Mouse (Mus musculus): Measurements from ENCODE around the gene Ankrd27. TPM values are rescaled to one million over a fixed set of nuclear protein-coding genes. Genes with fewer than 3 reads are reported as not detected.

Gene Ankrd27
- polyA plus RNA-seq, 1 experiment from 2014 or later, result 35.6 TPM

- Histone ChIP-seq H3K9me3 (ENCODE audit: control insufficient read depth, low read depth, low read length) (no peaks in the 10 kb centered on the region), H3K4me2 (replicated peaks; ENCODE audit: low read depth, low read length) (no peak overlapping the region), H3K36me3 (ENCODE audit: control insufficient read depth, insufficient read depth, low read length) (no peaks in the 10 kb centered on the region; the same call in 1 of the 2 replicates), H3K9ac (replicated peaks; ENCODE audit: low read depth, low read length) (no peak overlapping the region), H3K4me3 (ENCODE audit: low read depth, low read length) (no peak overlapping the region), H3K4me1 (ENCODE audit: control insufficient read depth, insufficient read depth, low read length) (peaks cover 20% of the 10 kb centered on the region), H3K27me3 (ENCODE audit: control insufficient read depth, insufficient read depth, low read length) (peaks cover 12% of the 10 kb centered on the region), H3K27ac (ENCODE audit: low read length) (no peak overlapping the region)
- WGBS, result 51% methylated on average over 5 of the region's 5 CpGs
- ATAC-seq (ENCODE audit: insufficient number of reproducible peaks, insufficient read depth, low FRiP score, low read depth), result no peak
Measured at GRCm38 (mm10) chr7:35587728-35588127, 1.7 kb downstream of the Ankrd27 start.

DNA sequence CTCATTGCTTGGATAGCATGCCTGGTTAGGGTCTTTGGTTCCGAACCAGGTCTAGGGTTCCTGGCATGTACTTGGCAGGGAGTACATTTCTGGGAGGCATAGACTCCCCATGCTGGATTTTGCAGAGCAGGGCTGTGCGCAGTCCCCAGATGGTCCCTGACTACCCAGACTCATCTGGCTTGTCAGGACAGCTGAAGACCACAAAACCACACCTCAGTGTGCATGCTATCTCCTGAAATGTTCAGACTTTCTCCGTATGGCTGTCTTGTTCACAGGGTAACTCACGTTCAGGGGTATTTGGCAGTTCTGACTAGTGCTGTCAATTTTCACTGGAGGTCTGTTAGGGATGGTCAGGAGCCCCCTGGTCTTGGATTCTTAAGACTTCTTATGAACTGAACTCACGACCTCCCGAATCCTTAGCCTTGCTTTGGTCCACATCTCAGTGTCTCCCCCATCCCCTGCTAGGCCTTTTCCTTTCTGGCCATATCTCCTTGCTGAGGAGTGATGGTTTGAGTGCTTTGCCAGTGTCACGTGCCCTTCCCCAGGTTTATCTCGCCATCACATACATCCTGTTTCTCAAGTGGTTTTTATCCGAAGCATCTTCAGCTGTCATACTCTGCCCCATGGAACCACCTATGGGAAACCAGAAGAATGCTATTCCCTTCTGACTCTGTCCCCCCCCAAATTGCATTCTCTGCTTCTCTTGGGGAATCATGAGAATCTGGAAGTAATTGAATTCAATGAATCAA is 2.8 kb downstream of the Ankrd27 start:
- Histone ChIP-seq H3K27ac (ENCODE audit: low read length) (no peak overlapping the region), H3K27me3 (ENCODE audit: control insufficient read depth, insufficient read depth, low read length) (peaks cover 8% of the 10 kb centered on the region), H3K9me3 (ENCODE audit: control insufficient read depth, low read depth, low read length) (no peaks in the 10 kb centered on the region), H3K9ac (replicated peaks; ENCODE audit: low read depth, low read length) (no peak overlapping the region), H3K4me2 (replicated peaks; ENCODE audit: low read depth, low read length) (no peak overlapping the region), H3K4me3 (ENCODE audit: low read depth, low read length) (no peak overlapping the region), H3K36me3 (ENCODE audit: control insufficient read depth, insufficient read depth, low read length) (peaks cover 9% of the 10 kb centered on the region), H3K4me1 (ENCODE audit: control insufficient read depth, insufficient read depth, low read length) (peaks cover 20% of the 10 kb centered on the region)
- 79% methylated on average over 9 of the region's 9 CpGs for WGBS
- ATAC-seq (ENCODE audit: insufficient number of reproducible peaks, insufficient read depth, low FRiP score, low read depth), result no peak

DNA sequence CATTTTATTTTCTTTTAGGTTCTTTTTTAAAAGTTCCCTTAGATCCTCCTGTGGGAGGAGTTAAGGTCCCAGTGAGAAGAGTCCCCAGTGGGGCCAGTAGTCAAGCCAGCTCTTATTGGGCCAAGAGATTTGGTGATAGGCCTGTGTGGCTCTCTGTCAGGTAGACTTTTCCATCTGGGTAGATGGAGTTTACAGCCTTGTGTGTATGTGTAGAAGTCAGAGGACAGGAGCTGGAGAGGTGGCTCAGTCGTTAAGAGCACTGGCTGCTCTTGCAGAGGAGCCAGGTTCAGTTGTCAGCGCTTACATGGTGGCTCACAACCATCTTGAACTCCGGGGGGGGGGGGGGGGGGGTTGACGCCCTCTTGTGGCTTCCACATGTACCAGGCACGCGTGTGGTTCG is 3.4 kb downstream of the Ankrd27 start:
- H3K27me3 ChIP-seq (ENCODE audit: control insufficient read depth, insufficient read depth, low read length), result peaks cover 2% of the 10 kb centered on the region
- peaks cover 14% of the 10 kb centered on the region for H3K4me1 ChIP-seq (ENCODE audit: control insufficient read depth, insufficient read depth, low read length)
- H3K4me2 ChIP-seq (replicated peaks; ENCODE audit: low read depth, low read length), result no peak overlapping the region
- no peak for ATAC-seq (ENCODE audit: insufficient number of reproducible peaks, insufficient read depth, low FRiP score, low read depth)
- H3K9me3 ChIP-seq (ENCODE audit: control insufficient read depth, low read depth, low read length), result no peaks in the 10 kb centered on the region
- peaks cover 12% of the 10 kb centered on the region for H3K36me3 ChIP-seq (ENCODE audit: control insufficient read depth, insufficient read depth, low read length)
- no peak overlapping the region for H3K27ac ChIP-seq (ENCODE audit: low read length)
- no peak overlapping the region for H3K9ac ChIP-seq (replicated peaks; ENCODE audit: low read depth, low read length)
- WGBS, result 85% methylated on average over 5 of the region's 7 CpGs
- H3K4me3 ChIP-seq (ENCODE audit: low read depth, low read length), result no peak overlapping the region

DNA sequence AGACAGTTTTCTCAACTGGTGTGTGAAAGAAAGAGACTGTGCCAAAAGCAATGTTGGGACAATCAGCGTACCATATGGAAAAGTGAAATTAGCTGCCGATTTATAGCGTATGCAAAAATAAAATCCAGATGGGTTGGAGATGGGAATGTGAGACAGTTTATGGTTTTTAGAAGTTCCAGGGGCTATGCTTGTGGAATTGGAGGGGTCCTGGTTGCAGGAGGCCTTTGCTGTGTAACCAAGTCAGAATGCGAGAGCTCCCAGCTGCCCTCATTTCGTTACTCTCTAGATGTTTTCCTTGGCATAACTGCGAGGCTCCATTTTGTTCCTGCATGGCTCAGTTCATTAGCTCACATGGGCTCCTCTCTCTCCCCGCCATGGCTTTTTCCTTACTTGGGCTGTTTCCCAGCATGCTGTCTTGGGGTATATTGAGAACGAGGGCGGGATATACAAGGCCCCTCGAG is 4.7 kb downstream of the Ankrd27 start:
- no peaks in the 10 kb centered on the region for H3K9me3 ChIP-seq (ENCODE audit: control insufficient read depth, low read depth, low read length)
- H3K27me3 ChIP-seq (ENCODE audit: control insufficient read depth, insufficient read depth, low read length), result no peaks in the 10 kb centered on the region
- no peak overlapping the region for H3K4me3 ChIP-seq (ENCODE audit: low read depth, low read length)
- H3K9ac ChIP-seq (replicated peaks; ENCODE audit: low read depth, low read length), result no peak overlapping the region
- H3K4me1 ChIP-seq (ENCODE audit: control insufficient read depth, insufficient read depth, low read length), result peaks cover 14% of the 10 kb centered on the region
- H3K4me2 ChIP-seq (replicated peaks; ENCODE audit: low read depth, low read length), result no peak overlapping the region
- no peak overlapping the region for H3K27ac ChIP-seq (ENCODE audit: low read length)
- ATAC-seq (ENCODE audit: insufficient number of reproducible peaks, insufficient read depth, low FRiP score, low read depth), result no peak
- H3K36me3 ChIP-seq (ENCODE audit: control insufficient read depth, insufficient read depth, low read length), result peaks cover 17% of the 10 kb centered on the region
- 86% methylated on average over 10 of the region's 10 CpGs for WGBS

DNA sequence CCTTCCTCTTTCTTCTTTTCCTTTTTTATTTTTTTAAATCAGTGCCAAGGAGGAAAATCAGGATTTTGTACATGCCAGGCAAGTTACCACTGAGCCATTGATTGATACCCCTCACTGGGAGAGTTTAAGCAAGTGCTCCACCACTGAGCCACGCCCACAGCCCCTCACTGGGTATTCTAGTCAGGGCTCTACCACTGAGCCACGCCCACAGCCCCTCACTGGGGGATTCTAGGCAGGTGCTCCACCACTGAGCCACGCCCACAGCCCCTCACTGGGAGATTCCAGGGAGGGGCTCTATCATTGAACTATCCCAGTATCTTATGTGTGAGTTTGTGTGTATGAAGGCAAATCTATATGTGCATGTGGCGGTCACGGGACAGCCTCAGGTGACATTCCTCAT is 8.3 kb downstream of the Ankrd27 start:
- H3K4me1 ChIP-seq (ENCODE audit: control insufficient read depth, insufficient read depth, low read length), result no peaks in the 10 kb centered on the region
- ATAC-seq (ENCODE audit: insufficient number of reproducible peaks, insufficient read depth, low FRiP score, low read depth), result no peak
- peaks cover 22% of the 10 kb centered on the region for H3K36me3 ChIP-seq (ENCODE audit: control insufficient read depth, insufficient read depth, low read length)
- no peak overlapping the region for H3K4me3 ChIP-seq (ENCODE audit: low read depth, low read length)
- 91% methylated on average over 5 of the region's 5 CpGs for WGBS
- no peaks in the 10 kb centered on the region for H3K27me3 ChIP-seq (ENCODE audit: control insufficient read depth, insufficient read depth, low read length)
- no peak overlapping the region for H3K4me2 ChIP-seq (replicated peaks; ENCODE audit: low read depth, low read length)
- H3K9me3 ChIP-seq (ENCODE audit: control insufficient read depth, low read depth, low read length), result no peaks in the 10 kb centered on the region
- H3K9ac ChIP-seq (replicated peaks; ENCODE audit: low read depth, low read length), result no peak overlapping the region
- H3K27ac ChIP-seq (ENCODE audit: low read length), result no peak overlapping the region

GRCm38 (mm10) chr7:35599492-35599891 is 13.4 kb downstream of the Ankrd27 start:
- H3K36me3 ChIP-seq (ENCODE audit: control insufficient read depth, insufficient read depth, low read length), result peaks cover 29% of the 10 kb centered on the region; the same call in 1 of the 2 replicates
- no peaks in the 10 kb centered on the region for H3K4me1 ChIP-seq (ENCODE audit: control insufficient read depth, insufficient read depth, low read length)
- ATAC-seq (ENCODE audit: insufficient number of reproducible peaks, insufficient read depth, low FRiP score, low read depth), result no peak
- H3K9me3 ChIP-seq (ENCODE audit: control insufficient read depth, low read depth, low read length), result no peaks in the 10 kb centered on the region
- H3K9ac ChIP-seq (replicated peaks; ENCODE audit: low read depth, low read length), result no peak overlapping the region
- H3K4me2 ChIP-seq (replicated peaks; ENCODE audit: low read depth, low read length), result no peak overlapping the region
- 87% methylated on average over 9 of the region's 9 CpGs for WGBS
- H3K27ac ChIP-seq (ENCODE audit: low read length), result no peak overlapping the region
- H3K27me3 ChIP-seq (ENCODE audit: control insufficient read depth, insufficient read depth, low read length), result no peaks in the 10 kb centered on the region
- H3K4me3 ChIP-seq (ENCODE audit: low read depth, low read length), result no peak overlapping the region

- Histone ChIP-seq H3K27me3 (ENCODE audit: control insufficient read depth, insufficient read depth, low read length) (no peaks in the 10 kb centered on the region), H3K27ac (ENCODE audit: low read length) (no peak overlapping the region), H3K4me2 (replicated peaks; ENCODE audit: low read depth, low read length) (no peak overlapping the region), H3K4me1 (ENCODE audit: control insufficient read depth, insufficient read depth, low read length) (no peaks in the 10 kb centered on the region), H3K36me3 (ENCODE audit: control insufficient read depth, insufficient read depth, low read length) (peaks cover 32% of the 10 kb centered on the region; the same call in 1 of the 2 replicates), H3K9ac (replicated peaks; ENCODE audit: low read depth, low read length) (no peak overlapping the region), H3K9me3 (ENCODE audit: control insufficient read depth, low read depth, low read length) (no peaks in the 10 kb centered on the region), H3K4me3 (ENCODE audit: low read depth, low read length) (no peak overlapping the region)
- WGBS, result 87% methylated on average over 8 of the region's 10 CpGs
- no peak for ATAC-seq (ENCODE audit: insufficient number of reproducible peaks, insufficient read depth, low FRiP score, low read depth)
Measured at GRCm38 (mm10) chr7:35600031-35600430, 14.0 kb downstream of the Ankrd27 start.

- no peak for ATAC-seq (ENCODE audit: insufficient number of reproducible peaks, insufficient read depth, low FRiP score, low read depth)
- H3K36me3 ChIP-seq (ENCODE audit: control insufficient read depth, insufficient read depth, low read length), result peaks cover 23% of the 10 kb centered on the region; the same call in 1 of the 2 replicates
Measured at GRCm38 (mm10) chr7:35601106-35601505, 15.1 kb downstream of the Ankrd27 start.

DNA sequence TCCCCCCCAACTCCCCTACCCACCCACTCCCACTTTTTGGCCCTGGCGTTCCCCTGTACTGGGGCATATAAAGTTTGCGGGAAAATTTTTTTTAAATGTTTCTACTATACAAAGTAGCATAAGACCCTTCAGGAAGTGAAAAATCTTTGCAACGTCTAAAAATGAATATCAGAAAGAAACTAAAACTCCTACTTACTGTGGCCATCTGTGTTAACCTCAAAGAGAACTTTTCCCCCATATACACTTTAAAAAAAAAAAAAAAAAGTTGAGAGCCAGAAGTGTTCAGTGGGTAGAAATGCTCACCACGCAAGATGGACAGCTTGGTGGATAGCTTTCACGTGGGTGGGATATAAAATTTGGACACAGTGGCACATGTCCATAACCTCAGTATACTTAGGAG is 16.7 kb downstream of the Ankrd27 start:
- Histone ChIP-seq H3K9ac (replicated peaks; ENCODE audit: low read depth, low read length) (no peak overlapping the region), H3K27me3 (ENCODE audit: control insufficient read depth, insufficient read depth, low read length) (no peaks in the 10 kb centered on the region), H3K27ac (ENCODE audit: low read length) (no peak overlapping the region), H3K4me1 (ENCODE audit: control insufficient read depth, insufficient read depth, low read length) (no peaks in the 10 kb centered on the region), H3K4me2 (replicated peaks; ENCODE audit: low read depth, low read length) (no peak overlapping the region), H3K4me3 (ENCODE audit: low read depth, low read length) (no peak overlapping the region), H3K36me3 (ENCODE audit: control insufficient read depth, insufficient read depth, low read length) (peaks cover 26% of the 10 kb centered on the region; the same call in 1 of the 2 replicates), H3K9me3 (ENCODE audit: control insufficient read depth, low read depth, low read length) (no peaks in the 10 kb centered on the region)
- ATAC-seq (ENCODE audit: insufficient number of reproducible peaks, insufficient read depth, low FRiP score, low read depth), result no peak
- 92% methylated on average over 5 of the region's 5 CpGs for WGBS

More at GRCm38 (mm10) chr7:35601106-35601505, 15.1 kb downstream of the Ankrd27 start:
- no peak overlapping the region for H3K4me3 ChIP-seq (ENCODE audit: low read depth, low read length)
- H3K9ac ChIP-seq (replicated peaks; ENCODE audit: low read depth, low read length), result no peak overlapping the region
- no peaks in the 10 kb centered on the region for H3K4me1 ChIP-seq (ENCODE audit: control insufficient read depth, insufficient read depth, low read length)
- no peak overlapping the region for H3K4me2 ChIP-seq (replicated peaks; ENCODE audit: low read depth, low read length)
- no peaks in the 10 kb centered on the region for H3K9me3 ChIP-seq (ENCODE audit: control insufficient read depth, low read depth, low read length)
- H3K27ac ChIP-seq (ENCODE audit: low read length), result no peak overlapping the region
- whole genome bisulfite sequencing, result 88% methylated on average over 6 of the region's 6 CpGs
- no peaks in the 10 kb centered on the region for H3K27me3 ChIP-seq (ENCODE audit: control insufficient read depth, insufficient read depth, low read length)

Measured in stomach, embryonic 14.5 days (tissue).